Mouse (Mus musculus): ENCODE results near the gene Gm49359. TPM values are rescaled to one million over a fixed set of nuclear protein-coding genes. Genes with fewer than 3 reads are reported as not detected.

Gm49359 gene
- polyA plus RNA-seq (2021; fragmentation: Nextera tagmentation): 5.9 and 6.2 TPM in 2 replicates
- long read RNA-seq, experiment 1, transcript Gm49359-201 (4 exons, 2,492 nt): major isoform, 10 of 12 reads
- long read RNA-seq, experiment 1, partial matches to known transcripts: 0 of 12 reads
- long read RNA-seq, experiment 1, other reads (novel, unspliced or antisense): 2 of 12 reads
- long read RNA-seq, experiment 2, transcript Gm49359-201 (4 exons, 2,492 nt): major isoform, 59 of 66 reads
- long read RNA-seq, experiment 2, partial matches to known transcripts: 4 of 66 reads
- long read RNA-seq, experiment 2, other reads (novel, unspliced or antisense): 3 of 66 reads

GRCm38 (mm10) chr13:62466424-62467334 is at the start of gene Gm49359:
TSS of gene Gm49359 (minus strand) at chr13:62466832.

Small RNA genes within 50 kb of the gene (microRNA-seq; reads per million reads assigned to microRNA genes)
- 0.64 reads per million for gene Gm22256

Other genes with a start within 250 kb of the Gm49359 start
- gene Gm3604, start 83.7 kb downstream of the Gm49359 start, polyA plus RNA-seq (2021; fragmentation: Nextera tagmentation): 0.74 and 1.0 TPM in 2 replicates
- gene Zfp935, start 91.7 kb upstream of the Gm49359 start, polyA plus RNA-seq (2021; fragmentation: Nextera tagmentation): not detected in 2 replicates
- 6.4 and 6.7 TPM in 2 replicates for gene Zfp934, start 104.4 kb upstream of the Gm49359 start, polyA plus RNA-seq (2021; fragmentation: Nextera tagmentation)
- gene 6720489N17Rik, start 157.3 kb upstream of the Gm49359 start, polyA plus RNA-seq (2021; fragmentation: Nextera tagmentation): 3.0 and 5.7 TPM in 2 replicates